Mouse (Mus musculus): ENCODE measurements around the gene Mapkapk3.

DNA sequence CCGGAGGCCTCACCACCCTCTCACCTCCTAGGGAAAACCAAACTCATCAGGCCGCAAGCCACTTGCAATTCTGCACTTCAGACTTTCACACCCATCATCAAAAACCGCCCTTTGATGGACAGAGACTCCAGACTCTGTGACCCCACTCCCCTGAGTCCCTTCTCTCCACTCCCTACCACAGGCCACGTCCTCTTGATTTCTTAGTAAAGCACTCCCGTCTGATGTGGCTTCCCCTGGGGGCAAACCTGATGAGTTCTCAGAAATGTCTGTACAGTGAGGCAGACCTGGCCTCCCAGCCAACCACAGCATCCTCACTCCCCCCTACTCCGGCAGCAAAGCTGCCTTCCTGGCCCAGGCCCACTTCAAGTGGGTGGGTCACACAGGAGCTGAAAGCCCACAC lies 44.7 kb upstream of the Mapkapk3 start:
- TF ChIP-seq CTCF (IDR thresholded peaks at IDR 0.05; ENCODE audit: extremely low read depth, insufficient read depth, low read length) (no peak), POLR2A (IDR thresholded peaks at IDR 0.05; ENCODE audit: extremely low read depth, insufficient read depth, low read length) (no peak)

Data from cortical plate, adult 2 months (tissue).